Mouse (Mus musculus): Measurements from ENCODE around the gene Gadl1.

DNA sequence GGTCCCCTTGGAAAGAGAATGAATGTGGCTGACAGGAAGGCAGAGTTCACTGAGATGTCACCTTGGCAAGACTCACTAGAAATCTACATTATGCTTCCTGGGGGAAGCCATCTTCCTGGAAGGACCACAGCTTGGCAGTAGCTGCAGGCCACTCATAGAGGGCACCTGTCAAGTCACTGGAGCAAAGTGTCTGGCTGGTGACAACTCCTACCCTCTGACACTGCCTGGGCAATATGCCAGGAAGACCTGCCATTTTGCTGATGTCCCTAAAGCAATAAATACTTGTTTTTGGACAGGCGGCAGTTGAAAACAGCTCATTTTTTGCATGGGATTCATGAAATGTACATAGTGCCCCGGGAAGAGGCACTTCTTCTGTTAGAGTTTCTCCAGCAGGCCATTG is 119.8 kb downstream of the Gadl1 start:
- TF ChIP-seq CTCF (IDR thresholded peaks at IDR 0.05; ENCODE audit: low read depth) (no peak), EP300 (IDR thresholded peaks at IDR 0.05; ENCODE audit: low read depth) (no peak)

All from heart, postnatal 0 days (tissue).